ENCODE assay signal across 12 mouse cellular contexts in genomic region chr4:114409511-114409910, GRCm38 (mm10). TPM values are rescaled to one million over a fixed set of nuclear protein-coding genes. Genes with fewer than 3 reads are reported as not detected.
DNase-seq lines count a peak whose midpoint lies in the region; ATAC-seq and TF ChIP-seq lines count a peak whose summit lies in the region.
"Had no signal": no experiment of that assay in that cellular context is flagged by ENCODE, and none has a peak within 500 bp of the region (broad histone marks: within the 10 kb centered on the region; RNA-seq: fewer than 3 reads in every experiment).

No protein-coding gene starts in this region.

- peak overlapping the region; percentile 46 for H3K4me2 ChIP-seq in heart, postnatal 0 days (ENCODE audit: low read depth, low read length)
- H3K4me2 ChIP-seq in neural tube, embryonic 12.5 days (replicated peaks), result peak overlapping the region; percentile 45; the same call in 1 of the 2 replicates
- peak overlapping the region; percentile 8; the same call in 1 of the 2 replicates for H3K4me2 ChIP-seq in limb, embryonic 15.5 days

- H3K27me3 ChIP-seq in heart, postnatal 0 days (ENCODE audit: control insufficient read depth, insufficient read depth, low read length), result peaks cover 20% of the 10 kb centered on the region
- H3K27me3 ChIP-seq in heart, embryonic 10.5 days (ENCODE audit: insufficient read depth, poor library complexity, severe bottlenecking), result peaks cover 90% of the 10 kb centered on the region
- peaks cover 26% of the 10 kb centered on the region for H3K27me3 ChIP-seq in neural tube, embryonic 12.5 days (replicated peaks)
- peaks cover 45% of the 10 kb centered on the region for H3K27me3 ChIP-seq in limb, embryonic 15.5 days

- H3K4me1 ChIP-seq in heart, postnatal 0 days (ENCODE audit: control insufficient read depth, insufficient read depth), result peaks cover 18% of the 10 kb centered on the region
- H3K4me1 ChIP-seq in heart, embryonic 10.5 days, result peaks cover 35% of the 10 kb centered on the region
- H3K4me1 ChIP-seq in neural tube, embryonic 12.5 days, result peaks cover 34% of the 10 kb centered on the region
- peaks cover 50% of the 10 kb centered on the region for H3K4me1 ChIP-seq in limb, embryonic 15.5 days

- TF ChIP-seq EP300 in heart, postnatal 0 days (IDR thresholded peaks at IDR 0.05; ENCODE audit: low read depth), result no peak

- no peak overlapping the region for H3K27ac ChIP-seq in heart, postnatal 0 days (ENCODE audit: low read depth)
- H3K27ac ChIP-seq in heart, embryonic 10.5 days, result no peak overlapping the region
- no peak overlapping the region for H3K27ac ChIP-seq in neural tube, embryonic 12.5 days
- no peak overlapping the region for H3K27ac ChIP-seq in limb, embryonic 15.5 days

- TF ChIP-seq CTCF in heart, postnatal 0 days (IDR thresholded peaks at IDR 0.05; ENCODE audit: low read depth), result no peak

- H3K9me3 ChIP-seq in heart, postnatal 0 days (replicated peaks; ENCODE audit: control insufficient read depth, low read length), result no peaks in the 10 kb centered on the region
- no peaks in the 10 kb centered on the region for H3K9me3 ChIP-seq in heart, embryonic 10.5 days
- no peaks in the 10 kb centered on the region for H3K9me3 ChIP-seq in neural tube, embryonic 12.5 days
- no peaks in the 10 kb centered on the region for H3K9me3 ChIP-seq in limb, embryonic 15.5 days

- H3K36me3 ChIP-seq in heart, postnatal 0 days (replicated peaks; ENCODE audit: control insufficient read depth, insufficient read depth, low read length), result 0 out of 2 replicates have a peak, but pooled peaks cover 5% of the 10 kb centered on the region
- no peaks in the 10 kb centered on the region for H3K36me3 ChIP-seq in heart, embryonic 10.5 days
- H3K36me3 ChIP-seq in neural tube, embryonic 12.5 days, result no peaks in the 10 kb centered on the region
- no peaks in the 10 kb centered on the region for H3K36me3 ChIP-seq in limb, embryonic 15.5 days

- H3K9ac ChIP-seq in heart, postnatal 0 days (replicated peaks; ENCODE audit: low read depth, low read length), result no peak overlapping the region
- no peak overlapping the region for H3K9ac ChIP-seq in neural tube, embryonic 12.5 days
- no peak overlapping the region for H3K9ac ChIP-seq in limb, embryonic 15.5 days
- H3K9ac ChIP-seq: liver, postnatal 0 days had no signal

- ATAC-seq in heart, postnatal 0 days (ENCODE audit: insufficient read depth, low read depth), result no peak
- ATAC-seq in neural tube, embryonic 12.5 days (ENCODE audit: low FRiP score, low read depth), result no peak
- ATAC-seq in limb, embryonic 15.5 days (ENCODE audit: insufficient number of reproducible peaks, low FRiP score, low TSS enrichment, low read depth), result no peak
- ATAC-seq: activated CD4-positive, CD25-positive, alpha-beta regulatory T cell, adult 4 months; inflammation-experienced regulatory T-cells, adult 6 months; liver, postnatal 0 days had no signal

- H3K4me3 ChIP-seq in heart, postnatal 0 days (ENCODE audit: low read depth, low read length), result 0 out of 2 replicates have a peak overlapping the region, but pooled peaks have one; percentile 3
- H3K4me3 ChIP-seq in heart, embryonic 10.5 days, result no peak overlapping the region
- H3K4me3 ChIP-seq in neural tube, embryonic 12.5 days, result no peak overlapping the region
- no peak overlapping the region for H3K4me3 ChIP-seq in limb, embryonic 15.5 days

- DNase-seq in heart, postnatal 0 days (ENCODE audit: low spot score), result no peak
- no peak for DNase-seq in heart, embryonic 10.5 days (ENCODE audit: low spot score)
- DNase-seq in neural tube, embryonic 10.5 days (ENCODE audit: extremely low spot score, low spot score), result no peak
- DNase-seq in kidney, adult 8-10 months, result peak; percentile 78 to 84
- no peak for DNase-seq in cerebellum, postnatal 10 days
- no peak for DNase-seq in adrenal gland, adult (ENCODE audit: inconsistent age in 2 of 2, low spot score in 1 of 2)
- DNase-seq: cerebellum, postnatal 25 days; liver, postnatal 0 days had no signal

RNA-seq across cellular contexts. Expression of gene Trabd2b, which starts 3.0 kb away (rescaled TPM):
- 8.5 and 10.5 TPM in 2 replicates for total RNA-seq in heart, postnatal 0 days (2014; rRNA removed; ENCODE audit: low replicate concordance)
- polyA plus RNA-seq in heart, postnatal 0 days (2015; fragmentation: Nextera tagmentation; extraction: Ambion mirVana), result 4.2 and 4.5 TPM in 2 replicates
- polyA plus RNA-seq in heart, embryonic 10.5 days (2016; fragmentation: Nextera tagmentation; extraction: Ambion mirVana), result 0.65 and 2.2 TPM in 2 replicates
- polyA plus RNA-seq in neural tube, embryonic 12.5 days (2016; fragmentation: Nextera tagmentation; extraction: Ambion mirVana), result 1.6 TPM in 2 replicates
- polyA plus RNA-seq in limb, embryonic 15.5 days (2015; fragmentation: Nextera tagmentation; extraction: Ambion mirVana), result 2.7 and 3.1 TPM in 2 replicates
- polyA plus RNA-seq: activated CD4-positive, CD25-positive, alpha-beta regulatory T cell, adult 4 months; inflammation-experienced regulatory T-cells, adult 6 months had no signal

Comparison
In these comparisons a context has a peak if more than half of its experiments do, and no peak if none do; other contexts are left out.
1. DNase-seq: peak in kidney, adult 8-10 months (2 of 2); none in heart, postnatal 0 days (single experiment), heart, embryonic 10.5 days (single experiment), neural tube, embryonic 10.5 days (single experiment), cerebellum, postnatal 10 days (0 of 2) and adrenal gland, adult (0 of 2).
2. Peak in every context shown above with its lines, with median percentiles within 50 percentile points of each other: H3K4me2 ChIP-seq.